Mouse (Mus musculus) megakaryocyte, embryonic 14.5 days (primary cell): ENCODE measurements at regions not wholly inside any gene's neighbourhood (a gene's known extent, or its start where the extent isn't known, plus 50 kb on each side); places are given as distances from the start of the nearest gene placed in this dataset.

Source experiments
- FLI1 ChIP-seq: IDR thresholded peaks from 2 replicates; pipeline ENCODE4 v1.6.1; 2012; ENCODE audit warnings: low read length, inconsistent platforms, mixed read lengths
- GATA1 ChIP-seq: IDR thresholded peaks from 3 replicates; pipeline ENCODE4 v1.6.1; 2012; ENCODE audit warnings: mixed read lengths, low read length, inconsistent platforms, borderline replicate concordance

GRCm38 (mm10) chr10:98029124-98029523 is 302.6 kb upstream of the C030005K15Rik start:
- no peak for TF ChIP-seq GATA1
- TF ChIP-seq FLI1: no peak
